In the genomic region with DNA sequence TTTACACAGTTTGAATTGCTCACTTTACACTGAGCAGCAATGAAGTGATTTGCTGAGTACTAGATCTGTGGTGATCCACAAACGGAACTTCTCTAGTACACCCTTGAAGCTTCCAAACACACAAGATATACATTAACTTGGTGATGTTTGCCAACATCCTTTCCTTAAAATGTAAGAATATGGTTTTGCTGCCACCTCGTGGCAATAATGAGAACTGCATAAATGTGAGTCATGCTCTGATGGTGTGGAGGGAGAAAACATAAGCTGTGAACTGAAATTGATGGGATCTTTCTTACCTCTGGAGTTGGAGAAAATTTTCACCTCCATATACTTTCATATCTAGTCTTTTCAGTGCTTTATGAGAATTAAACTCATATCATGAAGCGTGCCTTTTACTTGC, we compare ENCODE assay signal across 8 mouse cellular contexts. TPM values are rescaled to one million over a fixed set of nuclear protein-coding genes. Genes with fewer than 3 reads are reported as not detected.
DNase-seq lines count a peak whose midpoint lies in the region; ATAC-seq and TF ChIP-seq lines count a peak whose summit lies in the region.

No protein-coding gene starts in this region.

- H3K36me3 ChIP-seq in forebrain, embryonic 15.5 days = no peaks in the 10 kb centered on the region
- H3K36me3 ChIP-seq in lung, embryonic 14.5 days (ENCODE audit: insufficient read depth) = no peaks in the 10 kb centered on the region

- no peaks in the 10 kb centered on the region for H3K27me3 ChIP-seq in forebrain, embryonic 15.5 days
- H3K27me3 ChIP-seq in lung, embryonic 14.5 days (ENCODE audit: insufficient read depth, low read length) = no peaks in the 10 kb centered on the region

- H3K4me3 ChIP-seq in forebrain, embryonic 15.5 days = no peak overlapping the region
- no peak overlapping the region for H3K4me3 ChIP-seq in lung, embryonic 14.5 days (ENCODE audit: low read depth, low read length)

- H3K4me2 ChIP-seq in forebrain, embryonic 15.5 days (replicated peaks) = no peak overlapping the region
- H3K4me2 ChIP-seq in lung, embryonic 14.5 days = no peak overlapping the region

- no peak overlapping the region for H3K9ac ChIP-seq in forebrain, embryonic 15.5 days (replicated peaks)
- no peak overlapping the region for H3K9ac ChIP-seq in lung, embryonic 14.5 days

- H3K4me1 ChIP-seq in forebrain, embryonic 15.5 days = no peaks in the 10 kb centered on the region
- no peaks in the 10 kb centered on the region for H3K4me1 ChIP-seq in lung, embryonic 14.5 days (ENCODE audit: insufficient read depth)

- peak; percentile 72 for TF ChIP-seq CTCF in lung, embryonic 14.5 days (IDR thresholded peaks at IDR 0.05; ENCODE audit: low read depth)

- H3K9me3 ChIP-seq in forebrain, embryonic 15.5 days = no peaks in the 10 kb centered on the region
- no peaks in the 10 kb centered on the region for H3K9me3 ChIP-seq in lung, embryonic 14.5 days (ENCODE audit: low read depth, low read length)

- WGBS in forebrain, embryonic 15.5 days = 7% methylated on average over 3 of the region's 3 CpGs
- WGBS in lung, embryonic 14.5 days = 4% methylated on average over 3 of the region's 3 CpGs

- DNase-seq in gastrocnemius, adult 18-20 months (ENCODE audit: low spot score) = peak; percentile 23
- no peak for DNase-seq in gastrocnemius, postnatal 25 days
- peak; percentile 66 to 67 for DNase-seq in B cell, adult 2 months
- DNase-seq in brain, adult 2 months (ENCODE audit: low read depth, low spot score) = peak; percentile 71
- DNase-seq in layer of hippocampus, adult 18-20 months (ENCODE audit: low spot score in 2 of 2) = peak; percentile 6 to 57
- DNase-seq in lung, embryonic 14.5 days = peak; percentile 91
- peak; percentile 61 for DNase-seq in right cerebral cortex, postnatal 4 days

- no peak overlapping the region for H3K27ac ChIP-seq in forebrain, embryonic 15.5 days (replicated peaks)
- no peak overlapping the region for H3K27ac ChIP-seq in lung, embryonic 14.5 days (ENCODE audit: low read depth)

- 0 out of 2 replicates have a peak, but pooled peaks have one; percentile 23 for ATAC-seq in forebrain, embryonic 15.5 days (replicated peaks)
- ATAC-seq in lung, embryonic 14.5 days (ENCODE audit: insufficient read depth) = peak; percentile 68; the same call in 1 of the 2 replicates

RNA-seq across cellular contexts. Expression of a gene that starts 51.6 kb away (rescaled TPM):
- 1 to 10 TPM; 2.1 to 2.6 TPM for total RNA-seq in gastrocnemius, adult 18-20 months (2021)
- total RNA-seq in gastrocnemius, postnatal 25 days (2021) = 1 to 10 TPM; 3.1 to 4.8 TPM
- 564 and 580 TPM in 2 replicates for polyA plus RNA-seq in forebrain, embryonic 15.5 days (2015; fragmentation: Nextera tagmentation; extraction: Ambion mirVana)
- total RNA-seq in layer of hippocampus, adult 18-20 months (2021) = 100 to 1,000 TPM; 299 to 305 TPM
- 513 and 523 TPM in 2 replicates for polyA plus RNA-seq in lung, embryonic 14.5 days (2014; fragmentation: Nextera tagmentation; extraction: Ambion mirVana)

Comparison
In these comparisons a context has a peak if more than half of its experiments do, and no peak if none do; other contexts are left out.
1. RNA of a gene that starts 51.6 kb away (total RNA-seq): 299 to 305 TPM in layer of hippocampus, adult 18-20 months; 3.1 to 4.8 TPM in gastrocnemius, postnatal 25 days and 2.1 to 2.6 TPM in gastrocnemius, adult 18-20 months; every median in the first group is over 10 times any median in the second.